Mouse (Mus musculus) bone marrow, adult 2 months (tissue): Measurements from ENCODE around the gene Relt. TPM values are rescaled to one million over a fixed set of nuclear protein-coding genes. Genes with fewer than 3 reads are reported as not detected.

Source experiments
- H3K27ac ChIP-seq: fragments of 200-500 bp; 2 replicates; pipeline ENCODE4 v1.5.1; 2012; ENCODE audit warnings: low read depth, mild to moderate bottlenecking, control low read depth, inconsistent platforms, low read length; ENCODE audit not compliant: control insufficient read depth, poor library complexity, insufficient read depth
- H3K4me1 ChIP-seq: fragments of 200-500 bp; 2 replicates; pipeline ENCODE4 v1.6.1; 2011; ENCODE audit warnings: low read length; ENCODE audit not compliant: control insufficient read depth, insufficient read depth
- H3K4me3 ChIP-seq: fragments of 200-500 bp; replicated peaks from 2 replicates; pipeline ENCODE3; 2011; ENCODE audit warnings: mild to moderate bottlenecking, low read depth, low read length, control low read depth; ENCODE audit not compliant: control insufficient read depth
- CTCF ChIP-seq: fragments of 200-500 bp; IDR thresholded peaks from 2 replicates; pipeline ENCODE4 v1.5.1; 2011; ENCODE audit warnings: low read length, control low read depth; ENCODE audit not compliant: control insufficient read depth, insufficient read depth
- POLR2A ChIP-seq: fragments of 200-500 bp; IDR thresholded peaks from 2 replicates; pipeline ENCODE4 v1.6.1; 2011; ENCODE audit warnings: low read depth, mild to moderate bottlenecking, control low read depth, low read length, borderline replicate concordance; ENCODE audit not compliant: control insufficient read depth
- WGBS: fragments of 180-500 bp; shearing (Covaris S2); methylation state at CpG from one replicate; pipeline ENCODE4 v1.1.7; 2018; 5-methylcytosine and 5-hydroxymethylcytosine counted together
- polyA plus RNA-seq: library from polyadenylated mRNA; stranded (reverse); fragments of >200 nt; gene quantifications from 2 replicates; pipeline ENCODE4 v1.2.4, GENCODE M21; 2011; ENCODE audit warnings: low replicate concordance; ENCODE audit not compliant: missing spikeins, insufficient read depth, insufficient read length

Relt gene
- polyA plus RNA-seq, 1 experiment = 46.1 TPM

DNA sequence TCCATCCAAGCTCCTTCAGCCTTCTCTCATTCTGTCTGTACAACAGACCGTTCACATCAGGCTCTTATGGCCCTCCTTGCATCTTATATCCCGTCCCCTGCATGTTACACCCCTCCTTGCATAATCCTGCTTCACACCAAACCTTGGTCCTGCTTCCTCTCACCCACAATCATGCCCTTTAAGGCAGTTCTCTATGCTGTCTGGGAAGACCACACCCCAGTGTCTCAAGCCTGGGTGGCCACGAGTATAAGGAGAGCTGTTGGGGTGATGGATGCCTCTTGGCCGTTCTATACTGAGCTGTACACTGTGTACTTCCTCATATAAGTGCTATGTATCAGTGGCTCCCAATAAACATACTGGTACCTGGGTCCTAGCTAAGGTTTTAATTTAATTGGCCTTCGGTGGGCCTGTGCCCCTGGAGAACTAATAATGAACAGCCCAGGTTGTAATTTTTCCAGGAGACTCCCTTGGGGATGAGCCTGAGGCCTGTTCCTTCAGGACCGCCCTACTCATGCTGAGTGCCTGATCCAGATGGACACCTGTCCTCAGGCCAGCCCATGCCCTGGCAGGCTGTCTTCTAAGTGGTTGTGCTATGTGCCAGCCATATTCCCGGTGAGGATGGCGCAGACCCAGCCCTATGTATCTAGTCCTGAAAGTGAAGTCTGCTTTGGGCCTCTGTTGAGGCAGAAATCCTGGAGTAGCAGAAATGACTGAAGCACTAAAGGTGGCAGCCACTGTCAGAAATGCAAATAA is 6.8 kb upstream of the Relt start:
- Histone ChIP-seq H3K4me1 (peaks cover 18% of the 10 kb centered on the region), H3K4me3 (no peak overlapping the region), H3K27ac (peak overlapping the region; percentile 88)
- WGBS = 62% methylated on average over 8 of the region's 8 CpGs
- TF ChIP-seq POLR2A = no peak
- TF ChIP-seq CTCF = no peak

DNA sequence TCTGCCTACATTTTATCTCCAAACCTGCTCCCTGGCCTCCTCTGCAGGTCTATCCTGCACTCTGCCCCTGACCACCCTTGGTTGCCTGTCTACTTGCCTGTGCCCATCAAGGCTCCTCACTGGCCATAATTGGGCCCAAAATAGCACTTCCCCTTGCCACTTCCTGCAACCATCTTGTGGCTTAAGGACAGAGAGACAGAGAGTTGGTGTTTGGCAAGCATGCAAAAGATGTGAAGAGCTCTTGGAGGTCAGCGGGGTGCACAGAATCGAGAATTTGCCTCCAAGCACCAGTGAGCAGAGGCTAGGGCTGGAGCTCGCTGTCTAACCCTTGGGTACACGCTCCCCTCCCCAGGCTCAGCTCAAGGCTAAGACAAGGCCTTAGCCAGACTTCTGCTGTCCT is 5.3 kb upstream of the Relt start:
- peaks cover 18% of the 10 kb centered on the region for H3K4me1 ChIP-seq
- H3K4me3 ChIP-seq = no peak overlapping the region
- TF ChIP-seq CTCF (no peak), POLR2A (no peak)
- peak overlapping the region; percentile 88 for H3K27ac ChIP-seq
- 8% methylated on average over 4 of the region's 4 CpGs for WGBS

DNA sequence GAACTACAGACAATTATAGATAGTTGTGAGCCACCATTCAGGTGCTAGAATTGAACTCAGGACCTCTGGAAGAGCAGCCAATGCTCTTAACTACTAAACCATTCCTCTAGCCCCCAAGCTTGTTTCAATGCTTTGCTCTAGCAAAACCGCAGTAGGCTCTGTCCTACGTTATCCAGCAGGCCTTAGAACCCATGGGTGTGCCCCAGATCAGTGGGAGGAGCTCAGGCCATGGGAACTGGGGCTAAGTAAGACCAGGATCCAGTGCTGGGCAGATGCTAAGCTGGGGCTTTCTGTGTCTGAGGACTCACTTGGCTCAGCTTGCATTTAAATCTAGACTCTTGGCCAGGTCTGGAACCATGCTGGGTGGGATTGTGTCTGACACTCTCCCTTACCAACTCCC is 4.3 kb upstream of the Relt start:
- no peak overlapping the region for H3K27ac ChIP-seq
- H3K4me3 ChIP-seq = no peak overlapping the region
- TF ChIP-seq POLR2A (no peak), CTCF (no peak)
- peaks cover 18% of the 10 kb centered on the region for H3K4me1 ChIP-seq
- 60% methylated on average over 2 of the region's 2 CpGs for WGBS

DNA sequence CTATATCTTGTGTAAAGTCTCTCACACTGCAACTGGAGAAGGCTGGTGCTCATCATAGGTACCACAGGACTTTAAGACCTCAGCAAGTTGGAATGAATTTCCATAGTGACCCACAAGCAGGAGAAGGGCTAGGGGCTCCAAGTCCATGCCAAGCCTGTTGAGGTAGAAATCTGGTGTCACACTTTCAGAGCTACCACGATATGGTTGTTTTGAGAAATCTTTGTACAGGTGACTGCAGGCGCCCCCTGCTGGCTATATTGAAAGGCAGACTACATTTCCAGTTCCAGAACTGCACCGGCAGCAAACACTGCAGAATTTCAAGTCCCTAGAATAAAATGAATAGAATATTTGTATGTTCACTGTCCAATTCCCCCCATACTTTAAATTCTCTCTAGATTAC is 3.4 kb upstream of the Relt start:
- Histone ChIP-seq H3K27ac (no peak overlapping the region), H3K4me1 (peaks cover 19% of the 10 kb centered on the region), H3K4me3 (no peak overlapping the region)
- TF ChIP-seq CTCF = peak; percentile 51
- no peak for TF ChIP-seq POLR2A
- 0% methylated on average over 3 of the region's 3 CpGs for WGBS

DNA sequence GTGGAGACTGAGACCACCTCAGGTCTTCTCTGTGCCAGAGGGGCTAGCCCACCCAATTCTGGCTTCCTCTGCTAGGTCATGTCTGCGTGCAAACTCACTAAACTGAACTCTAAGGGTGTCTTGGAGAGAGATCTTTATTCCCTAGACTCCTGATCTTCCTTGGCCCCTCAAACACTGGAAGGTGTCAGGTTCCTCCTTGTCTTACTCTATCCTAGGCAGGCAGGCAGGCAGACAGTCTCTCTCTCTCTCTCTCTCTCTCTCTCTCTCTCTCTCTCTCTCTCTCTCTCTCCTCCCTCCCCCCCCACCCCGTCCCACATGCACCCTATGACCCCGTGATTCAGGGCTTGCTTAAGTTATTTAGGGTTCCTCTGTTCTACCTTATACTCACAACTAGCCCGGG is 893 bp downstream of the Relt start:
- 1% methylated on average over 4 of the region's 4 CpGs for WGBS
- Histone ChIP-seq H3K4me3 (peak overlapping the region; percentile 79), H3K27ac (peak overlapping the region; percentile 98), H3K4me1 (peaks cover 3% of the 10 kb centered on the region; the same call in 1 of the 2 replicates)
- TF ChIP-seq POLR2A (no peak), CTCF (no peak)

DNA sequence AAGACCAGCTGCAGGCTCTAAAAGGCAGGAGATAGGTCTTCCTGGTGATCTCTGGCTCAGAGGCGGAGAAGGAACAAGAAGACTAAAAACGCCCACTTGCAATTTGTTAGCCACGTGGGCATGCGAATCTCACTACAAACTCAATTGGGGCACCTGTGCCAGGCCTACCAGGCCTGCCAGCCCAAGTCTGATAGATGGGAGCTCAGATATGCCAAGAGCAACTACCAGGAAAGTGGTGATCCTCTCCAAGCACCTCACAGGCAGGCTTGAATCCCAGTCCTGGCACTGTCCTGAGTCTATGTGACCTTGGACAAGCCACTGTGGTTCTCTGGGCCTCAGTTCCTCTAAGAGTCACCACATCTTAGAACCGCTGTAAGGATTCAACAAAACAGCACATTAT is 2.0 kb downstream of the Relt start:
- TF ChIP-seq POLR2A (no peak), CTCF (no peak)
- peaks cover 6% of the 10 kb centered on the region; the same call in 1 of the 2 replicates for H3K4me1 ChIP-seq

DNA sequence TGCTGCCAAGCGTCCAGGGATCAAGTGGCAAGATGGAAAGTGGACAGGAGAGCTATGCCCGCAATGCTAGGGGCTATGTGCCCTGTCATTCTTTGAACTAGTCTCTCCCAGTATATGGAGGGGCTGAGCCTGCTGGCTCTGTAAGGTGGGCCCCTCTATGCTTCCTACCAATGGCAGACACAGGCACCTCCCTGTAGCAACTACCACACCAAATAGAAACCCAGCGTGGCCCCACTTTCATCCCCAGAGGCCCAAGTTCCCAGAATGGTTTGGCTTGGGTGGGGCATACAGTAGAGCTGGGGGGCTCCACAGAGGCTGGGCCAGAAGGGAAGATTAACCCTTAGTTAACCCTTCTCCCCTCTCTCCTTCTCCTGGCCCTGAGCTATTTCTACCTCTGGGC is 2.8 kb downstream of the Relt start:
- H3K4me3 ChIP-seq = no peak overlapping the region
- H3K27ac ChIP-seq = no peak overlapping the region
- WGBS = 78% methylated on average over 3 of the region's 3 CpGs
- TF ChIP-seq POLR2A (no peak), CTCF (no peak)
- H3K4me1 ChIP-seq = peaks cover 6% of the 10 kb centered on the region; the same call in 1 of the 2 replicates

More for the DNA sequence above, 2.0 kb downstream of the Relt start:
- Histone ChIP-seq H3K27ac (no peak overlapping the region), H3K4me3 (no peak overlapping the region)
- 73% methylated on average over 5 of the region's 5 CpGs for WGBS

DNA sequence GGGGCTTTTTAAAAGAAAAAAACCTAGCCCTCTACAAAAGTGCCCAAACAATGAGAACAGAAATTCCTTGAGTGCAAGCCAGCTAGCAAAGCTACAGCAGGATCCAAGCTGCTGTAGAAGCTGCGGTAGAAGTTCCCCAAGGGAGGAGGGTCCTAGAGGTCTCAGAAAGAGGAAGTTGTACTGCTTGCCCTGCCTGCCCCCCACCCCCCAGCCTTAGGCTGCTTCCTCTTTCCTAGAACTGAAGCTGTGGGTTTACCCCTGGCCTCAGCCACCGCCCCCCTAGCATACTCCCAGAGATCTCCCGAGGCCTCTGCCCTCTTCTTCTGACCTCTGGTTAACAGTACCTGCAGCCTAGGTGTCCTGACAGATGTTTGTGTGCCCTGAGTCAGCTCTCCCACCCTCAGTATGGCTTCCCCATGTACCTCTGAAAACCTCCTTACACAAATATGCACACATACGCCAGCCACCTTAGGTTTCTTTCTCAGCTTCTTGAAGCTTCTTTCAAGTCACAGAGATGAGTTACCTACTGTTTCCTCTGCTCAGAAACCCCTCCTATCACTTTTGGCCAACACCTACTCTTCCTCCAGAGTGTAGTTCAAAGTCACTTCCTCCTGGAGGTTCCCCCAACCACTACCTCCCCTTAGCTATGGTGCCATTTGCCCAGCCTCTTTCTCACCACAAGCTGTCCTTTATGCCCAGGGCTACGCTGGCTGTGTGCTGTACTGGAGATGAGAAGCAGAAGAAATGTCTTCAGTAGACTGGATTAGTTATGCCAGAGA is 7.3 kb downstream of the Relt start:
- TF ChIP-seq POLR2A (peak; percentile 24; the same call in 1 of the 2 replicates), CTCF (no peak)

More for the DNA sequence above, 7.3 kb downstream of the Relt start:
- WGBS = 10% methylated on average over 5 of the region's 5 CpGs
- Histone ChIP-seq H3K4me3 (peak overlapping the region; percentile 75), H3K4me1 (peaks cover 19% of the 10 kb centered on the region), H3K27ac (peak overlapping the region; percentile 96)
